Mouse (Mus musculus) MEL (cell line): ENCODE data around the gene Plekha8. TPM values are rescaled to one million over a fixed set of nuclear protein-coding genes. Genes with fewer than 3 reads are reported as not detected.
A peak's percentile ranks its signal among the peaks of the same experiment; 100 is the strongest.

Experiments used
- DNase-seq: peaks from one replicate; pipeline ENCODE4 v3.0.0; 2011; ENCODE audit warnings: low read depth, low spot score
- H3K27ac ChIP-seq: 2 replicates; pipeline ENCODE4 v1.5.1; 2012; ENCODE audit warnings: low read depth, mild to moderate bottlenecking, control low read depth, low read length, moderate library complexity; ENCODE audit not compliant: control insufficient read depth
- H3K27me3 ChIP-seq, 2 experiments: fragments of 150-350 bp in 1 of 2; sonication (generic) in 1 of 2; 2 replicates each; pipeline ENCODE4 v1.6.1; 2012; ENCODE audit warnings: low read length in 2 of 2, mild to moderate bottlenecking in 2 of 2, improper control_type of control experiment in 1 of 2, moderate library complexity in 1 of 2; ENCODE audit not compliant: insufficient read depth in 2 of 2, control insufficient read depth in 1 of 2
- H3K36me3 ChIP-seq, 2 experiments: 2 replicates each; pipeline ENCODE4 v1.6.1; 2012 to 2014; ENCODE audit warnings: low read length in 2 of 2, improper control_type of control experiment in 1 of 2, inconsistent platforms in 1 of 2, mild to moderate bottlenecking in 1 of 2; ENCODE audit not compliant: insufficient read depth in 2 of 2, control insufficient read depth in 1 of 2
- H3K4me1 ChIP-seq, 2 experiments: fragments of 150-350 bp in 1 of 2; sonication (generic) in 1 of 2; 2 replicates each; pipeline ENCODE4 v1.6.1; 2012; ENCODE audit warnings: low read length in 2 of 2, improper control_type of control experiment in 1 of 2, mild to moderate bottlenecking in 1 of 2; ENCODE audit not compliant: insufficient read depth in 2 of 2, control insufficient read depth in 1 of 2
- H3K4me3 ChIP-seq, 2 experiments: fragments of 150-350 bp in 1 of 2; sonication (generic) in 1 of 2; 2 replicates each; pipeline ENCODE4 v1.5.1; 2012; ENCODE audit warnings: low read depth in 2 of 2, low read length in 2 of 2, mild to moderate bottlenecking in 2 of 2, moderate library complexity in 2 of 2, control low read depth in 1 of 2, improper control_type of control experiment in 1 of 2; ENCODE audit not compliant: control insufficient read depth in 1 of 2, insufficient read depth in 1 of 2
- H3K79me2 ChIP-seq: 2 replicates; pipeline ENCODE4 v1.6.1; 2012; ENCODE audit warnings: mild to moderate bottlenecking, low read length, moderate library complexity; ENCODE audit not compliant: control insufficient read depth, poor library complexity, insufficient read depth
- H3K9ac ChIP-seq: 2 replicates; pipeline ENCODE4 v1.6.1; 2012; ENCODE audit warnings: low read depth, mild to moderate bottlenecking, control low read depth, low read length, moderate library complexity; ENCODE audit not compliant: control insufficient read depth, poor library complexity, severe bottlenecking
- H3K9me3 ChIP-seq: fragments of 150-350 bp; sonication (generic); replicated peaks from 2 replicates; pipeline ENCODE4 v1.6.1; 2012; ENCODE audit warnings: mild to moderate bottlenecking, low read length, improper control_type of control experiment, moderate library complexity; ENCODE audit not compliant: insufficient read depth
- CHD2 ChIP-seq: IDR thresholded peaks from 2 replicates; pipeline ENCODE4 v1.6.1; 2011; ENCODE audit warnings: low read length, improper control_type of control experiment
- GATA1 ChIP-seq: IDR thresholded peaks from 2 replicates; pipeline ENCODE4 v1.6.1; 2011; ENCODE audit warnings: low read depth, low read length, improper control_type of control experiment
- HCFC1 ChIP-seq: IDR thresholded peaks from 2 replicates; pipeline ENCODE4 v1.6.1; 2012; ENCODE audit warnings: low read depth, mild to moderate bottlenecking, inconsistent platforms, low read length, improper control_type of control experiment, moderate library complexity
- JUND ChIP-seq: IDR thresholded peaks from 2 replicates; pipeline ENCODE4 v1.6.1; 2011; ENCODE audit warnings: low read depth, mild to moderate bottlenecking, improper control_type of control experiment, low read length
- MYC ChIP-seq: IDR thresholded peaks from 2 replicates; pipeline ENCODE4 v1.6.1; 2011; ENCODE audit warnings: low read depth, mild to moderate bottlenecking, low read length, improper control_type of control experiment, moderate library complexity
- NELFE ChIP-seq: IDR thresholded peaks from 2 replicates; pipeline ENCODE4 v1.6.1; 2011; ENCODE audit warnings: low read depth, low read length, improper control_type of control experiment
- POLR2A ChIP-seq, 2 experiments: IDR thresholded peaks; 2 replicates each; pipeline ENCODE4 v1.6.1; 2011 to 2012; ENCODE audit warnings: low read length in 2 of 2, mild to moderate bottlenecking in 2 of 2, control low read depth in 1 of 2, improper control_type of control experiment in 1 of 2, low read depth in 1 of 2, moderate library complexity in 1 of 2; ENCODE audit not compliant: control insufficient read depth in 1 of 2, insufficient read depth in 1 of 2, poor library complexity in 1 of 2
- SIN3A ChIP-seq: IDR thresholded peaks from 2 replicates; pipeline ENCODE4 v1.6.1; 2012; ENCODE audit warnings: low read length, improper control_type of control experiment, inconsistent platforms
- TAL1 ChIP-seq: IDR thresholded peaks from 2 replicates; pipeline ENCODE4 v1.6.1; 2012; ENCODE audit warnings: mild to moderate bottlenecking, inconsistent platforms, low read length, moderate library complexity, mixed read lengths
- TCF12 ChIP-seq: IDR thresholded peaks from 2 replicates; pipeline ENCODE4 v1.6.1; 2014; ENCODE audit warnings: low read depth, mild to moderate bottlenecking, inconsistent platforms, low read length, improper control_type of control experiment, moderate library complexity
- UBTF ChIP-seq: IDR thresholded peaks from 2 replicates; pipeline ENCODE4 v1.6.1; 2012; ENCODE audit warnings: low read depth, mild to moderate bottlenecking, inconsistent platforms, low read length, improper control_type of control experiment, moderate library complexity, borderline replicate concordance; ENCODE audit not compliant: insufficient read depth
- USF1 ChIP-seq: IDR thresholded peaks from 2 replicates; pipeline ENCODE4 v1.6.1; 2014; ENCODE audit warnings: low read depth, mild to moderate bottlenecking, inconsistent platforms, low read length, improper control_type of control experiment, moderate library complexity
- ZC3H11A ChIP-seq: IDR thresholded peaks from 2 replicates; pipeline ENCODE4 v1.6.1; 2012; ENCODE audit warnings: low read depth, mild to moderate bottlenecking, inconsistent platforms, low read length, improper control_type of control experiment
- ZNF384 ChIP-seq: IDR thresholded peaks from 2 replicates; pipeline ENCODE4 v1.6.1; 2012; ENCODE audit warnings: low read depth, mild to moderate bottlenecking, inconsistent platforms, low read length, improper control_type of control experiment
- polyA plus RNA-seq, 2 experiments: library from polyadenylated mRNA; stranded (reverse) in 1 of 2; unstranded in 1 of 2; fragments of >175 nt in 1 of 2; fragments of >200 nt in 1 of 2; gene quantifications; 2 replicates each; pipeline versions ENCODE4 v1.2.1 to v1.2.4; 2012; ENCODE audit warnings: low replicate concordance in 2 of 2, low read depth in 1 of 2; ENCODE audit not compliant: insufficient read length in 2 of 2, insufficient read depth in 1 of 2, missing spikeins in 1 of 2
- total RNA-seq: library from RNA; depleted of rRNA; stranded (reverse); fragments of 300-350 nt; gene quantifications from 2 replicates; pipeline ENCODE4 v1.2.3, GENCODE M21; 2012

Plekha8 gene
- total and polyA plus RNA-seq, 3 experiments = 11.6 to 16.8 TPM; not detected in 1

DNA sequence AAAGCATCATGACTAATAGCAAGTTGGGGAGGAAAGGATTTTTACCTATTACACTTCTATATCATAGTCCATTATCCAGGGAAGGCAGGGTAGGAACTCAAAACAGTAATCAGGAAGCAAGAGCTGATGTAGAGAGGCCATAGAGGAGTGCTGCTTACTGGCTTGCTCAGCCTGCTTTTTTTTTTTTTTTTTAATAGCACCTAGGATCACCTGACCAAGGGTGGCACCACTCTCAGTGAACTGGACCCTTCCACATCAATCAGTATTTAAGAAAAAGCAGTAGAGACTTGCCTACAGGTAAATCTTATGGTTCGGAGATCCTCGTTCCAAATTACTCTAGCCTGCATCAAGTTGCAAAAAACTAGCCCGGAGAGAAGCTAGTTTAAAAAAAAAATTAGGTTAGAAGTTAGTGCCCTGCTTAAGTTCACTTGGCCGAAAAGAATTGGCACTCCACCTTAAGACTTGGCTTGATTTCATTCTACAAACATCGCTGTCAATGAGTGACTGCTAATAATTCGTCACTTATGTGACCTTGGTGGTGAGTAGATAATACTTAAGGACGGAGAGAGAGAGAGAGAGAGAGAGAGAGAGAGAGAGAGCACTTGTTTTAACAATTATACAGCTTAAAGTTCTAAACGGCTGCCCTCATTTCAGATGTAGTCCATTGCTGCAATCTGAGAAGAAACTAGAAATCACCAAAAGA, 994 bp upstream of the Plekha8 start:
- H3K36me3 ChIP-seq = peaks cover 0 to 6% of the 10 kb centered on the region in 2 experiments; a peak in 2 of 4 replicates
- H3K4me3 ChIP-seq = peak overlapping the region; percentile 70 to 87
- H3K9me3 ChIP-seq = no peaks in the 10 kb centered on the region
- no peaks in the 10 kb centered on the region for H3K27me3 ChIP-seq
- peaks cover 0 to 8% of the 10 kb centered on the region in 2 experiments; a peak in 2 of 4 replicates for H3K4me1 ChIP-seq
- peak overlapping the region; percentile 85 for H3K9ac ChIP-seq
- peak; percentile 88 for TF ChIP-seq ZNF384
- TF ChIP-seq TCF12 = no peak
- TF ChIP-seq USF1 = peak; percentile 40; the same call in 1 of the 2 replicates
- peak; percentile 19; the same call in 1 of the 2 replicates for TF ChIP-seq SIN3A
- TF ChIP-seq JUND = peak; percentile 93
- peaks cover 6% of the 10 kb centered on the region; the same call in 1 of the 2 replicates for H3K79me2 ChIP-seq
- H3K27ac ChIP-seq = no peak overlapping the region
- peak; percentile 59 for DNase-seq

DNA sequence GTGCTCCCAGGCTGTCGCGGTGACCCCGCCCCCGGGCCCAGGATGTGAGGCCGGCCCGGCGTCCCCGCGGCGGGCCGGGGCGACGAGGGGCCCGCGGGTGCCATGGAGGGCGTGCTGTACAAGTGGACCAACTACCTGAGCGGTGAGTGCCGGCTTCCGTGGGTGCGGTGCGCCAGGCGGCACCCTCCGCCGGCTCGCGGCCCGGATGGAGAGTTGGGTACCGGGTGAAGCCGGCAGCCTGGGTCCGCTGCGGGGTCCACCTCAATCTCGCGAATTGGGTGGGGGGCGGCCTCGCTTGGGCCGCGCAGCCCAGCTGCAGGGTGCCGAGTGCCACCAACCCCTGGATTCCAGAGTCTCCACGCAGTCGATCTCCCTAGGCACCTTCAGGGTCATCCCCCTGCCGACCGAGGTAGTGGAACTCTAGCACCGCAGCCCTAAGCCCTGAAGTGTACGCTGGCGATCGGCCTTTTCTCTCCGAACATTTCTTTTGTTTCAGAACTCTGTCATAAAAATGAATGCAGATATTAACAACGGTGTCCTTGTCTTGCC, 493 bp downstream of the Plekha8 start:
- Histone ChIP-seq H3K27me3 (no peaks in the 10 kb centered on the region), H3K4me3 (peak overlapping the region; percentile 64 to 70), H3K9me3 (no peaks in the 10 kb centered on the region), H3K9ac (peak overlapping the region; percentile 85), H3K36me3 (peaks cover 0 to 6% of the 10 kb centered on the region in 2 experiments; a peak in 2 of 4 replicates), H3K27ac (no peak overlapping the region), H3K79me2 (peaks cover 6% of the 10 kb centered on the region; the same call in 1 of the 2 replicates), H3K4me1 (peaks cover 0 to 8% of the 10 kb centered on the region in 2 experiments; a peak in 2 of 4 replicates)
- peak; percentile 45 for DNase-seq
- TF ChIP-seq NELFE (no peak), CHD2 (no peak), UBTF (0 out of 2 replicates have a peak, but pooled peaks have one; percentile 39), ZC3H11A (no peak), HCFC1 (no peak), TAL1 (no peak), MYC (0 out of 2 replicates have a peak, but pooled peaks have one; percentile 3), POLR2A (IDR thresholded peaks at IDR 0.05; ENCODE audit: control insufficient read depth in 1 of 2, insufficient read depth in 1 of 2, low read depth in 1 of 2, low read length in 2 of 2, poor library complexity in 1 of 2) (peak in 1 of 2 experiments; percentile 42; a peak in 1 of 4 replicates), GATA1 (no peak)
